Mouse (Mus musculus) embryonic fibroblast, embryonic 13.5 days (primary cell): ENCODE data around the gene Sap30bp.

ENCODE experiments used
- CTCF ChIP-seq: IDR thresholded peaks from 2 replicates; pipeline ENCODE4 v1.5.1; 2011; ENCODE audit warnings: mild to moderate bottlenecking, control low read depth, low read length, moderate library complexity, borderline replicate concordance; ENCODE audit not compliant: insufficient read depth
- POLR2A ChIP-seq: IDR thresholded peaks from 2 replicates; pipeline ENCODE4 v1.6.1; 2011; ENCODE audit warnings: low read depth, mild to moderate bottlenecking, control low read depth, low read length, moderate library complexity

- TF ChIP-seq CTCF = no peak
- TF ChIP-seq POLR2A = no peak
Observed at GRCm38 (mm10) chr11:116001725-116002124, 68.6 kb downstream of the Sap30bp start.
